ENCODE assay signal across 30 mouse cellular contexts in genomic region chr15:10210261-10210770, GRCm38 (mm10). TPM values are rescaled to one million over a fixed set of nuclear protein-coding genes. Genes with fewer than 3 reads are reported as not detected.
DNase-seq lines count a peak whose midpoint lies in the region; ATAC-seq and TF ChIP-seq lines count a peak whose summit lies in the region.
"Had no signal": no experiment of that assay in that cellular context is flagged by ENCODE, and none has a peak within 500 bp of the region (broad histone marks: within the 10 kb centered on the region; RNA-seq: fewer than 3 reads in every experiment).

No protein-coding gene starts in this region.

- no peaks in the 10 kb centered on the region for H3K27me3 ChIP-seq in liver, adult 2 months (ENCODE audit: control insufficient read depth, insufficient read depth, low read length)
- H3K27me3 ChIP-seq in liver, embryonic 12.5 days (replicated peaks), result no peaks in the 10 kb centered on the region
- H3K27me3 ChIP-seq in intestine, embryonic 16.5 days (replicated peaks; ENCODE audit: control insufficient read depth, insufficient read depth, low read length), result no peaks in the 10 kb centered on the region
- no peaks in the 10 kb centered on the region for H3K27me3 ChIP-seq in kidney, adult 2 months (replicated peaks; ENCODE audit: control insufficient read depth, insufficient read depth, low read length)
- H3K27me3 ChIP-seq: CH12.LX; embryonic facial prominence, embryonic 13.5 days; forebrain, embryonic 12.5 days; forebrain, embryonic 15.5 days; heart, embryonic 12.5 days; heart, embryonic 15.5 days; hindbrain, embryonic 13.5 days had no signal

- H3K4me2 ChIP-seq in liver, embryonic 12.5 days, result no peak overlapping the region
- no peak overlapping the region for H3K4me2 ChIP-seq in intestine, embryonic 16.5 days (ENCODE audit: low read depth, low read length)
- H3K4me2 ChIP-seq: embryonic facial prominence, embryonic 13.5 days; forebrain, embryonic 12.5 days; forebrain, embryonic 15.5 days; heart, embryonic 12.5 days; heart, embryonic 15.5 days; hindbrain, embryonic 13.5 days had no signal

- DNase-seq in adrenal gland, adult 8-10 months, result peak; percentile 45
- no peak for DNase-seq in adrenal gland, postnatal 25 days
- DNase-seq in liver, adult 2 months (ENCODE audit: extremely low read depth, low read depth, low spot score), result peak; percentile 82
- peak; percentile 47 for DNase-seq in adipocyte (ENCODE audit: low spot score)
- DNase-seq in kidney, adult 2 months, result no peak
- DNase-seq: B cell, adult 2 months; cerebellum, adult 11-12 months; cerebellum, adult 8-10 months; cerebellum, postnatal 10 days; cerebellum, postnatal 36 days; embryo, embryonic 11 days; gastrocnemius, postnatal 25 days; heart, adult 18-20 months; heart, postnatal 10 days; heart, postnatal 36 days had no signal

- no peaks in the 10 kb centered on the region for H3K9me3 ChIP-seq in liver, embryonic 12.5 days (replicated peaks)
- H3K9me3 ChIP-seq in intestine, embryonic 16.5 days (ENCODE audit: control insufficient read depth, low read length), result no peaks in the 10 kb centered on the region
- H3K9me3 ChIP-seq: embryonic facial prominence, embryonic 10.5 days; embryonic facial prominence, embryonic 13.5 days; forebrain, embryonic 12.5 days; forebrain, embryonic 15.5 days; G1E; heart, embryonic 12.5 days; heart, embryonic 15.5 days; hindbrain, embryonic 10.5 days; hindbrain, embryonic 13.5 days had no signal

- no peak for ATAC-seq in liver, embryonic 12.5 days
- peak; percentile 58 for ATAC-seq in intestine, embryonic 16.5 days
- ATAC-seq: forebrain, embryonic 15.5 days; hindbrain, embryonic 16.5 days; Patski had no signal

- no peak overlapping the region; the same call in 1 of the 2 replicates for H3K27ac ChIP-seq in liver, adult 2 months (replicated peaks; ENCODE audit: insufficient read depth, low read depth, low read length)
- no peak overlapping the region for H3K27ac ChIP-seq in liver, embryonic 12.5 days
- no peak overlapping the region for H3K27ac ChIP-seq in intestine, embryonic 16.5 days (ENCODE audit: low read length)
- H3K27ac ChIP-seq in kidney, adult 2 months (ENCODE audit: insufficient read depth, low read depth, low read length), result no peak overlapping the region
- H3K27ac ChIP-seq: embryonic facial prominence, embryonic 10.5 days; embryonic facial prominence, embryonic 13.5 days; forebrain, embryonic 12.5 days; forebrain, embryonic 15.5 days; heart, embryonic 15.5 days; hindbrain, embryonic 10.5 days; hindbrain, embryonic 13.5 days had no signal

- peaks cover 14% of the 10 kb centered on the region; the same call in 1 of the 2 replicates for H3K79me2 ChIP-seq in liver, adult 2 months (ENCODE audit: control insufficient read depth, insufficient read depth, low read length)

- H3K36me3 ChIP-seq in liver, adult 2 months (ENCODE audit: control insufficient read depth, insufficient read depth, low read length), result no peaks in the 10 kb centered on the region; the same call in 1 of the 2 replicates
- H3K36me3 ChIP-seq in liver, embryonic 12.5 days, result no peaks in the 10 kb centered on the region
- no peaks in the 10 kb centered on the region for H3K36me3 ChIP-seq in intestine, embryonic 16.5 days (ENCODE audit: control insufficient read depth, insufficient read depth, low read length)
- no peaks in the 10 kb centered on the region for H3K36me3 ChIP-seq in kidney, adult 2 months (ENCODE audit: control insufficient read depth, insufficient read depth, low read length)
- H3K36me3 ChIP-seq: embryonic facial prominence, embryonic 10.5 days; embryonic facial prominence, embryonic 13.5 days; forebrain, embryonic 12.5 days; forebrain, embryonic 15.5 days; G1E; heart, embryonic 12.5 days; heart, embryonic 15.5 days; hindbrain, embryonic 10.5 days; hindbrain, embryonic 13.5 days had no signal

- peaks cover 22% of the 10 kb centered on the region for H3K4me1 ChIP-seq in liver, adult 2 months (ENCODE audit: control insufficient read depth, insufficient read depth, low read length)
- no peaks in the 10 kb centered on the region for H3K4me1 ChIP-seq in liver, embryonic 12.5 days
- peaks cover 10% of the 10 kb centered on the region for H3K4me1 ChIP-seq in intestine, embryonic 16.5 days (ENCODE audit: control insufficient read depth, insufficient read depth, low read length)
- no peaks in the 10 kb centered on the region for H3K4me1 ChIP-seq in kidney, adult 2 months (ENCODE audit: control insufficient read depth, insufficient read depth, low read length)
- H3K4me1 ChIP-seq: embryonic facial prominence, embryonic 10.5 days; embryonic facial prominence, embryonic 13.5 days; forebrain, embryonic 12.5 days; forebrain, embryonic 15.5 days; heart, embryonic 15.5 days; hindbrain, embryonic 10.5 days; hindbrain, embryonic 13.5 days had no signal

- TF ChIP-seq CTCF in liver, adult 2 months (IDR thresholded peaks at IDR 0.05; ENCODE audit: low read depth, low read length), result no peak
- TF ChIP-seq CTCF in kidney, adult 2 months (conservative IDR thresholded peaks at IDR 0.05; ENCODE audit: insufficient read depth, insufficient read length, low read depth, low read length), result no peak

- H3K4me3 ChIP-seq in liver, adult 2 months (ENCODE audit: insufficient read depth, low read depth, low read length), result no peak overlapping the region
- H3K4me3 ChIP-seq in liver, embryonic 12.5 days, result no peak overlapping the region
- no peak overlapping the region for H3K4me3 ChIP-seq in intestine, embryonic 16.5 days (ENCODE audit: low read length)
- H3K4me3 ChIP-seq in kidney, adult 2 months (ENCODE audit: insufficient read depth, low read depth, low read length), result no peak overlapping the region
- H3K4me3 ChIP-seq: embryonic facial prominence, embryonic 10.5 days; embryonic facial prominence, embryonic 13.5 days; erythroblast, embryonic 14.5 days; forebrain, embryonic 12.5 days; forebrain, embryonic 15.5 days; heart, embryonic 12.5 days; heart, embryonic 15.5 days; hindbrain, embryonic 10.5 days; hindbrain, embryonic 13.5 days had no signal

- 23% methylated on average over 4 of the region's 4 CpGs for WGBS in liver, adult 2 months
- 26% methylated on average over 4 of the region's 4 CpGs for WGBS in liver, embryonic 12.5 days (ENCODE audit: insufficient replicate concordance)
- 47% methylated on average over 4 of the region's 4 CpGs for WGBS in intestine, embryonic 16.5 days
- 51% methylated on average over 4 of the region's 4 CpGs for WGBS in kidney, adult 2 months

- no peak for TF ChIP-seq POLR2A in liver, adult 2 months (IDR thresholded peaks at IDR 0.05; ENCODE audit: extremely low read depth, insufficient read depth, low read length)
- no peak for TF ChIP-seq POLR2A in kidney, adult 2 months (IDR thresholded peaks at IDR 0.05; ENCODE audit: low read depth, low read length)

- no peak overlapping the region for H3K9ac ChIP-seq in liver, adult 2 months (ENCODE audit: low read depth, low read length)
- H3K9ac ChIP-seq in liver, embryonic 12.5 days, result no peak overlapping the region
- no peak overlapping the region for H3K9ac ChIP-seq in intestine, embryonic 16.5 days (ENCODE audit: low read depth, low read length)
- H3K9ac ChIP-seq: embryonic facial prominence, embryonic 13.5 days; forebrain, embryonic 12.5 days; forebrain, embryonic 15.5 days; heart, embryonic 12.5 days; heart, embryonic 15.5 days; hindbrain, embryonic 13.5 days had no signal

RNA-seq across cellular contexts. Expression of gene Prlr, which starts 33.3 kb away (rescaled TPM):
- 100 to 1,000 TPM in 2 of 4 experiments, 10 to 100 TPM in 2; 72.1 to 382 (median 225) TPM for total RNA-seq in adrenal gland, adult 8-10 months (2022)
- 211 and 257 TPM in 2 replicates for total RNA-seq in adrenal gland, postnatal 25 days (2021)
- 123 and 171 TPM in 2 replicates for total RNA-seq in liver, adult 2 months (2014; rRNA removed)
- polyA plus RNA-seq in liver, adult 2 months (2012; rRNA removed), result 107 and 167 TPM in 2 replicates
- polyA plus RNA-seq in liver, embryonic 12.5 days (2016; fragmentation: Nextera tagmentation; extraction: Ambion mirVana), result 0.04 and 0.13 TPM in 2 replicates
- 45.7 and 55.2 TPM in 2 replicates for polyA plus RNA-seq in intestine, embryonic 16.5 days (2015; fragmentation: Nextera tagmentation; extraction: Ambion mirVana)
- polyA plus RNA-seq in kidney, adult 2 months (2012; rRNA removed), result 75.9 and 82.0 TPM in 2 replicates
- total RNA-seq: CH12.LX had no signal
- polyA plus RNA-seq: erythroblast, embryonic 14.5 days; G1E; Patski had no signal

Comparison
In these comparisons a context has a peak if more than half of its experiments do, and no peak if none do; other contexts are left out.
1. DNase-seq: peak in adrenal gland, adult 8-10 months (single experiment), liver, adult 2 months (single experiment) and adipocyte (single experiment); none in adrenal gland, postnatal 25 days (single experiment) and kidney, adult 2 months (single experiment).
2. RNA of gene Prlr, which starts 33.3 kb away (polyA plus RNA-seq): 107 to 167 TPM in liver, adult 2 months, 75.9 to 82.0 TPM in kidney, adult 2 months and 45.7 to 55.2 TPM in intestine, embryonic 16.5 days; 0.04 to 0.13 TPM in liver, embryonic 12.5 days; every median in the first group is over 10 times any median in the second.